Mouse (Mus musculus) heart, postnatal 0 days (tissue): Measurements from ENCODE around the gene 9430015G10Rik.
A peak's percentile ranks its signal among the peaks of the same experiment; 100 is the strongest.

ENCODE experiments used
- CTCF ChIP-seq: IDR thresholded peaks from 2 replicates; pipeline ENCODE4 v1.5.1; 2016; ENCODE audit warnings: antibody characterized with exemption, control low read depth, low read depth
- EP300 ChIP-seq: IDR thresholded peaks from 2 replicates; pipeline ENCODE4 v1.6.1; 2016; ENCODE audit warnings: antibody characterized with exemption, low read depth

- TF ChIP-seq CTCF = peak; percentile 26; the same call in 1 of the 2 replicates
- no peak for TF ChIP-seq EP300
Measured at GRCm38 (mm10) chr4:156101481-156101903, 8.3 kb upstream of the 9430015G10Rik start.
